Mouse (Mus musculus) effector memory CD4-positive, alpha-beta T cell, adult 7 months (primary cell): ENCODE measurements around the gene Efr3b. TPM values are rescaled to one million over a fixed set of nuclear protein-coding genes. Genes with fewer than 3 reads are reported as not detected.

ENCODE experiments used
- polyA plus RNA-seq: library from polyadenylated mRNA; unstranded; fragments of 100-300 nt; shearing (Covaris generic); gene quantifications from one replicate; pipeline ENCODE4 v1.2.1, GENCODE M21; 2017

The Efr3b gene
- polyA plus RNA-seq: 0.44 TPM

GRCm38 (mm10) chr12:4038061-4039041 lies at the start of gene Efr3b:
Gene Efr3b, minus strand, starts transcription at chr12:4038915.

GRCm38 (mm10) chr12:4082132-4083001 lies 43.7 kb upstream of the Efr3b start, which contains the start of gene Dnajc27:
Gene Dnajc27, plus strand, starts transcription at chr12:4082583.

DNA sequence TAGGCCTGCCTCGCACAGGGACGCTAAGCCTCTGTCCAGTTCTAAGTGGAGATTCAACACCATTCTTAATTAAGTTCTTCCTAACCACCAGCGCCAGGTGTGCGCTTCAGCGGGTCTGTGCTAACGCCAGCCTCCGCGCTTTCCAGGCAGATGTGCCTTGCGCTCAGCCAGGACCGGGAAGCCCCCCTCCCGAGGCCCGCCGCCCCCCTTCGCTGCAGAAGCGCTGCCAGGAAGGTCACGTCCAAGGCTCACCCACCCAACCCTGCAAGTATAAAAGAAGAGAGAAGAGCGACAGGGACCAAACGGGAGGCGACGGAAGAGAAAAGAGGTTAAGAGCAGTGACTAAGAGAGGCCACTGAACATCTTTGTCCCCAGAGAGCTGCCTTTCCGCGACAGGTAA lies 84.1 kb downstream of the Efr3b start, which contains the start of gene Pomc:
Pomc (plus strand) TSS at position 301 of the 400 bp plus-strand sequence.

Other genes with a start within 250 kb of the Efr3b start
- gene Dnmt3a, start 232.9 kb downstream of the Efr3b start, polyA plus RNA-seq: 26.6 TPM
- 2.1 TPM for gene Pomc, start 84.0 kb downstream of the Efr3b start, polyA plus RNA-seq
- 16.4 TPM for gene Dnajc27, start 43.7 kb upstream of the Efr3b start, polyA plus RNA-seq
- gene Adcy3, start 94.2 kb upstream of the Efr3b start, polyA plus RNA-seq: 29.3 TPM
- gene Ptrhd1, start 195.1 kb upstream of the Efr3b start, polyA plus RNA-seq: 3.1 TPM
- 16.4 TPM for gene Cenpo, start 195.4 kb upstream of the Efr3b start, polyA plus RNA-seq